In genomic region chr4:54095200-54095930, GRCm38 (mm10) we compare ENCODE assay signal across 25 mouse cellular contexts.
DNase-seq lines count a peak whose midpoint lies in the region; ATAC-seq and TF ChIP-seq lines count a peak whose summit lies in the region.
"Had no signal": no experiment of that assay in that cellular context is flagged by ENCODE, and none has a peak within 500 bp of the region (broad histone marks: within the 10 kb centered on the region; RNA-seq: fewer than 3 reads in every experiment).

No protein-coding gene starts in this region.

- H3K36me3 ChIP-seq in midbrain, embryonic 11.5 days (ENCODE audit: control insufficient read depth, insufficient read depth, low read length): no peaks in the 10 kb centered on the region
- no peaks in the 10 kb centered on the region for H3K36me3 ChIP-seq in midbrain, postnatal 0 days (ENCODE audit: insufficient read depth, low read length)
- no peaks in the 10 kb centered on the region for H3K36me3 ChIP-seq in embryonic facial prominence, embryonic 11.5 days (replicated peaks; ENCODE audit: control insufficient read depth, insufficient read depth, low read depth, low read length)
- H3K36me3 ChIP-seq: forebrain, embryonic 15.5 days; heart, embryonic 10.5 days; neural tube, embryonic 15.5 days had no signal

- no peak for TF ChIP-seq CTCF in midbrain, postnatal 0 days (IDR thresholded peaks at IDR 0.05)

- no peaks in the 10 kb centered on the region for H3K27me3 ChIP-seq in midbrain, embryonic 11.5 days (ENCODE audit: control insufficient read depth, insufficient read depth, low read length)
- no peaks in the 10 kb centered on the region for H3K27me3 ChIP-seq in midbrain, postnatal 0 days (ENCODE audit: insufficient read depth, low read length)
- no peaks in the 10 kb centered on the region for H3K27me3 ChIP-seq in embryonic facial prominence, embryonic 11.5 days (ENCODE audit: control insufficient read depth, insufficient read depth, low read length)
- H3K27me3 ChIP-seq: forebrain, embryonic 15.5 days; megakaryocyte, embryonic 14.5 days; neural tube, embryonic 15.5 days had no signal

- H3K4me2 ChIP-seq in midbrain, embryonic 11.5 days: no peak overlapping the region
- no peak overlapping the region for H3K4me2 ChIP-seq in midbrain, postnatal 0 days (ENCODE audit: low read depth, low read length, poor library complexity, severe bottlenecking)
- H3K4me2 ChIP-seq in embryonic facial prominence, embryonic 11.5 days (ENCODE audit: low read depth, low read length): no peak overlapping the region
- H3K4me2 ChIP-seq: forebrain, embryonic 15.5 days; liver, embryonic 11.5 days; neural tube, embryonic 15.5 days had no signal

- 75% methylated on average over 4 of the region's 4 CpGs for WGBS in midbrain, embryonic 11.5 days
- 67% methylated on average over 4 of the region's 4 CpGs for WGBS in midbrain, postnatal 0 days
- 25% methylated on average over 4 of the region's 4 CpGs for WGBS in embryonic facial prominence, embryonic 11.5 days

- H3K4me3 ChIP-seq in midbrain, embryonic 11.5 days (ENCODE audit: low read depth, low read length): no peak overlapping the region
- no peak overlapping the region for H3K4me3 ChIP-seq in midbrain, postnatal 0 days (ENCODE audit: low read depth, low read length)
- no peak overlapping the region for H3K4me3 ChIP-seq in embryonic facial prominence, embryonic 11.5 days (ENCODE audit: low read depth, low read length)
- H3K4me3 ChIP-seq: forebrain, embryonic 15.5 days; heart, embryonic 10.5 days; layer of hippocampus, adult 2 months; megakaryocyte, embryonic 14.5 days; neural tube, embryonic 15.5 days had no signal

- H3K9me3 ChIP-seq in midbrain, embryonic 11.5 days (ENCODE audit: control insufficient read depth, low read length): no peaks in the 10 kb centered on the region
- H3K9me3 ChIP-seq in midbrain, postnatal 0 days (ENCODE audit: low read length): no peaks in the 10 kb centered on the region
- H3K9me3 ChIP-seq in embryonic facial prominence, embryonic 11.5 days (replicated peaks; ENCODE audit: control insufficient read depth, low read length): no peaks in the 10 kb centered on the region
- H3K9me3 ChIP-seq: forebrain, embryonic 15.5 days; heart, embryonic 10.5 days; neural tube, embryonic 15.5 days had no signal

- H3K4me1 ChIP-seq in midbrain, embryonic 11.5 days (ENCODE audit: control insufficient read depth, insufficient read depth, low read length): no peaks in the 10 kb centered on the region
- H3K4me1 ChIP-seq in midbrain, postnatal 0 days (ENCODE audit: insufficient read depth, low read length): no peaks in the 10 kb centered on the region
- H3K4me1 ChIP-seq in embryonic facial prominence, embryonic 11.5 days (ENCODE audit: control insufficient read depth, insufficient read depth, low read length): no peaks in the 10 kb centered on the region
- H3K4me1 ChIP-seq: forebrain, embryonic 15.5 days; megakaryocyte, embryonic 14.5 days; neural tube, embryonic 15.5 days had no signal

- ATAC-seq in midbrain, embryonic 11.5 days (ENCODE audit: low FRiP score): no peak
- ATAC-seq in midbrain, postnatal 0 days (ENCODE audit: low FRiP score): no peak
- ATAC-seq in embryonic facial prominence, embryonic 11.5 days (replicated peaks; ENCODE audit: insufficient number of reproducible peaks, low FRiP score, low TSS enrichment, low read depth): no peak
- ATAC-seq: forebrain, embryonic 15.5 days; hindbrain, embryonic 16.5 days; midbrain, embryonic 16.5 days had no signal

- H3K27ac ChIP-seq in midbrain, embryonic 11.5 days (ENCODE audit: low read depth, low read length): no peak overlapping the region
- H3K27ac ChIP-seq in midbrain, postnatal 0 days (ENCODE audit: low read depth, low read length): no peak overlapping the region
- H3K27ac ChIP-seq in embryonic facial prominence, embryonic 11.5 days (replicated peaks; ENCODE audit: low read depth, low read length): peak overlapping the region; percentile 78; the same call in 1 of the 2 replicates
- H3K27ac ChIP-seq: forebrain, embryonic 15.5 days; heart, embryonic 10.5 days; layer of hippocampus, adult 2 months; neural tube, embryonic 15.5 days had no signal

- peak; percentile 69 for DNase-seq in midbrain, embryonic 11.5 days (ENCODE audit: low spot score, missing footprints)
- no peak for DNase-seq in midbrain, postnatal 0 days (ENCODE audit: low spot score)
- peak; percentile 65 for DNase-seq in embryonic facial prominence, embryonic 11.5 days (ENCODE audit: low spot score)
- DNase-seq in forelimb bud, embryonic 11.5 days (ENCODE audit: low read depth, low spot score): peak; percentile 51
- DNase-seq in thymus, adult 18-20 months: no peak
- no peak for DNase-seq in right cerebral cortex, postnatal 36 days (ENCODE audit: low spot score in 2 of 2)
- DNase-seq in left cerebral cortex, adult 9 months (ENCODE audit: low spot score in 2 of 2): no peak
- DNase-seq: adrenal gland, postnatal 25 days; cerebellum, adult 8-10 months; cerebellum, postnatal 36 days; gastrocnemius, postnatal 10 days; heart, postnatal 4 days; kidney, adult 9 months; kidney, postnatal 14 days; layer of hippocampus, postnatal 36 days; lung, adult 2 months; thymus, adult 2 months had no signal

- no peak overlapping the region for H3K9ac ChIP-seq in midbrain, embryonic 11.5 days (ENCODE audit: low read length)
- no peak overlapping the region for H3K9ac ChIP-seq in midbrain, postnatal 0 days (replicated peaks; ENCODE audit: low read length, poor library complexity, severe bottlenecking)
- H3K9ac ChIP-seq in embryonic facial prominence, embryonic 11.5 days (replicated peaks; ENCODE audit: low read length): 0 out of 2 replicates have a peak overlapping the region, but pooled peaks have one; percentile 26
- H3K9ac ChIP-seq: forebrain, embryonic 15.5 days; neural tube, embryonic 15.5 days had no signal

Comparison
In these comparisons a context has a peak if more than half of its experiments do, and no peak if none do; other contexts are left out.
1. DNase-seq: peak in midbrain, embryonic 11.5 days (single experiment), embryonic facial prominence, embryonic 11.5 days (single experiment) and forelimb bud, embryonic 11.5 days (single experiment); none in midbrain, postnatal 0 days (single experiment), thymus, adult 18-20 months (0 of 2), right cerebral cortex, postnatal 36 days (0 of 2) and left cerebral cortex, adult 9 months (0 of 2).